Mouse (Mus musculus) left cerebral cortex, postnatal 36 days (tissue): Measurements from ENCODE around the gene Scn3b. TPM values are rescaled to one million over a fixed set of nuclear protein-coding genes. Genes with fewer than 3 reads are reported as not detected.

Experiments used
- DNase-seq, 2 experiments: peaks; one replicate each; pipeline ENCODE4 v3.0.0; 2021 to 2022; ENCODE audit warnings: low spot score in 2 of 2, mixed read lengths in 1 of 2
- intact Hi-C: fragments of 180-260 bp; cut with DNase I; formaldehyde crosslinking; loops from one replicate; pipeline ENCODE4 v1.15.1; 2025
- total RNA-seq, 2 experiments: library from RNA; stranded (reverse); gene quantifications; 2 replicates each; pipeline ENCODE4 v1.2.3; 2021

Gene Scn3b
- total RNA-seq, 2 experiments from 2014 or later: 103 to 113 TPM

DNA sequence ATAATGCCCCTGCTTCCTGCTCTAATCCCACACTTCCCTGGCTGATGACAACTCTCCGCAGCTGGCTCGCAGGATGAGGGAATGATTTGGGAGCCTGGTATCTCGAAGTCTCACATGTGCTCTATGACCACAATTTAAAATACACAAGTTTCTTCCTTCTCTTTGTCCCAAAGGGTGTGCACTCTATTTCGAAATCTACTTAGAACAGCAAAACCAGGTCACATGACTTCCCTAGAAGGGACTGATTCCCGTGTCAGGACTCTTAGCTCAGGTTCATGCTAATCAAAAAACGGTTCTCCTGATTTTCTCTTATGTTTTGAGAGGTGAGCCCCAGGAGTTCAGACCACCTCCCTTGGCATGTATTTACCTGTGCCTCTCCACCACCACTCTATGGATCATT lies 5.1 kb upstream of the Scn3b start:
- intact Hi-C loops: no loop called here
- no peak for DNase-seq

DNA sequence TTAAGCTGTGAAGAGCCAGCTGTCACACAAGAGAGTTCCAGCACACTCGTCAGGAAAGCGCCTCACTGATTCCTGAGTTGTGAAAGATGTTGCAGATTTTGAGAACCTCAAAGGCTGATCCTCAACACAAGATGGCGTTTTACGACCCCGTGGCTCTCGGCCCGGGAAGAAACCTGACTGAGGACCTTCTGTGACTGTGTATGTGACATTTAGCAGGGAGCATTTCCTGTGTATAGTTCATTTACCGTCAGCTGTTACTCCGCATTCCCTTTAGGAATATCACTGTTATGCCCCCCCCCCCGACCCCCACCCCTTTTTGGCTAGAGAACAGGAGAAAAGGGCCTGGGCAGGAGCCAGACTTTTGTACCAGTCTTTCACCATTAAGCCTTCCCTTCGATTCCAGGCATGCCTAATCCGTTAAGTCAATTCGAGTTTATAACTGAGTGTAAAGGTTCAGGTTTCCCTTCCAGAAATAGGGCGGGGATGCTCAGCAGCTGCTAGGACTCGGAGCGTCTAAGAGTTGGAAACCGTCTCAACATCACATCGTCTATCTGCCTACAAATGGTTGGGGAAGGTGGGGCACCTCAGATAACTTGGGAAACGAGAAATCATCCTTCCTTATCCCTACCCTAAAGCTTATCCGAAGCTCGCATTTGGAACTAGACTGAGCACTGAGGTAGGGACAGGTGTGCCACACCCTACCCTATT lies 823 bp upstream of the Scn3b start:
- intact Hi-C loops: no loop called here
- DNase-seq: no peak

DNA sequence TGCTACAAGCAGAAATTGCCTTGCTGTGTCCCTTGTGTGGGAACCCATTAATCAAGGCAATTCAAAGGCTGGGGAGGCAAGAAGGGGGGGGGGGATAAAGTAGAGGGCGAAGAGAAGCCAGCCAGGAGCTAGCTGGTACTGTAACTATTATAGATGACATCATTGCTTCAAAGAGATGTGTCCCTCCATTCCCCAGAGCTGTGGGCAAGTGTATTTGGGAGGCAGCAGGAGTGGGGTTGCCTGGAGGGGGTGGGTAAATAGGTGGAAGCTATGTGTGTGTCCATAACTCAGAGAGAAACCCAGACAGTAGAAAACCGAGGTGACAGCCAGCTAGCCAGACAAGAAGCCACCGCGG lies 292 bp upstream of the Scn3b start:
- intact Hi-C loops: loop anchor here (1.0 kb wide), 2 partner anchors 21 to 27 kb away; no protein-coding TSS in a partner anchor
- no peak for DNase-seq

DNA sequence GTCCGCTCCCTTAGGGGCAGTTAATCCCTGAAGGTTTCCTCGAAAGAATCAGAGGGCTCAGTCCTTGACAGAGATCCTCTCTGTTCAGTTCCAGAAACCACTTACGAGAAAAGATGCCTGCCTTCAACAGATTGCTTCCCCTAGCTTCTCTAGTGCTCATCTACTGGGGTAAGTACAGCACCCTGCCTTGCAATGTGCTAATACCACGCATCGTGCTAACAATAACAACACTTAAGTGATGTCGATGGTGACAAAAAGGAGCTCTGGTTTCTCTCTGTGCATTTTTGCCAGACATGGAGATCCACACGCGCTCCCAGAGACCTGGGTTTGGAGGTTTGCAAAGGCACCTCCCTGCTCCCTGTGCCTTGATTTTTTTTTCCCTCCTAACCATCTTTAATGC lies 863 bp downstream of the Scn3b start:
- intact Hi-C loops: loop anchor here (1.0 to 5.0 kb wide), 3 partner anchors 23 to 48 kb away; no protein-coding TSS in a partner anchor
- DNase-seq: no peak

DNA sequence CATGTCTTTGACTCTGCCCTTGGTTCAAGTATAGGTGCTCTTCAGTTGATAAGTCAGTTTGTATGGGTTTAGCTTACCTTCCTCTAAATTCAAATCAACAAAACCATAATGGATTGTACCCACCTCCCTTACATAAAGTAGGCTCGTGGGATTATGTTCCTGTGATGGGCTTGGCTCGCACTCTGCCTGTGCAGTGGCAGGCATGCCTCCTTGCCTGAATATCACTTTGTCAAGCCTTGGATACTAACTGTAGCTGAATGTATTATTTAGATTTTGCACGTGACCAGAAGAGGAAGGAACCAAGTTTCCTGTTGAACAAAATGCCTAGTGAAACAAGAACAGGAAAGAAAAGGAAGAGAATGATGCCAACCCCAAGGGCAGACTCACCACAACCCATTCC lies 2.1 kb downstream of the Scn3b start:
- intact Hi-C loops: loop anchor here (5.0 kb wide), 1 partner anchor 49 kb away; no protein-coding TSS in a partner anchor
- DNase-seq: no peak

DNA sequence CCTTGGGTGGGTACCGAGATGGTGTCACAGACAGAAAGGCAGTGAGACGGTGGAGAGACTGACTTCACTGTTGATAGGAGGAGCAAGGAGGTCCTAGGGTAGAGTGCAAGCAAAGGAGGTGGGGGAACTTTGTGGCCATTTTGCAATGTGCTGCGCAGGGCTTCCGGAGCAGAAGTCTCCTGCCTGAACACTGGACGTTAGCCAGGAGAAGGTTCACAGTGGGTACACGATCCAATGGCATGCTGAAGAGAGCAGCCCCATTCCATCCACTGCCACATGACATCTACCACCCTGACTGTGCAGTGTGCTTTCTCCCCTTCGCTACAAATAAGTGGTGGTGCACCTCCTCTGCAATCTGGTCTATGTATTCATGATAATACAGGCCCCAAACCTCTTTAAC lies 3.8 kb downstream of the Scn3b start:
- intact Hi-C loops: loop anchor here (5.0 kb wide), 1 partner anchor 51 kb away; no protein-coding TSS in a partner anchor
- no peak for DNase-seq

DNA sequence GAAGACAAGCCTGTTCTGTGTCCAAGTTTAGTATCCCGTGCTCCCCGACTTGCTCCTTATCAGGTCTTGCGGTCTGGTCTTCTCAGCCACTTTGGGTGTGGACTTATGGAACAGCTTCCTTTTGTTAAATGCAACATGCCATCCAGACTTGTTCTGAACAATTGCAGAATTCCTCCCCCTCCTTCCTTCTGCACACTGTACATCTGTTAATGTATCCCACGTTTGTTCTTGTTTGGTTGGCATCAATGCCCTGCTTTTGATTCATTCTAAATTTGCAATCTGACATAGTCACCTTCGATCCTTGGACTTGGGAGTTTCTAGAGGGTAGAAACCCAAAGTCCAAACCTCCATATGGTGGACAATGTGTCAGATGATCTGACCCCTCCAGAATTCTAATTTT lies 6.9 kb downstream of the Scn3b start:
- no peak for DNase-seq
- intact Hi-C loops: no loop called here

DNA sequence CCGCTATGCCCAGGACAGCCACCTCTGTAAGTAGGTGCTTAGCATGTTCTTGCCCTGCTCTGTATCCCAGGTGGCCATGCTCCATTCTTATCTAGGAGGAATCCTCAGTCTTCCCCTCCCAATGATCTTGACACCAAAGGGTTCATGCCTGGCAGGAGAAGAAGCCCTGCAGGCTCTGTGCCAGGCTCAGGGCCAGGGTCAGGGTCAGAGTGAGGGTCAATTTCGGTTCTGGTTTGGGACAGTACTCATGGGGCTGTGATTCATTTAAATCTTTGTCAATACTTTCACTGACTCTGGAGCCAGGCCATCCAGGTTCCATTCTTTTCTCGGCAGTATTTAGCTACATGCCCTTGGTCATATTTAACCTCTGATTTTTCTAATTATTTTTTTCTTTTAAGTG lies 8.7 kb downstream of the Scn3b start:
- no peak for DNase-seq
- intact Hi-C loops: no loop called here

DNA sequence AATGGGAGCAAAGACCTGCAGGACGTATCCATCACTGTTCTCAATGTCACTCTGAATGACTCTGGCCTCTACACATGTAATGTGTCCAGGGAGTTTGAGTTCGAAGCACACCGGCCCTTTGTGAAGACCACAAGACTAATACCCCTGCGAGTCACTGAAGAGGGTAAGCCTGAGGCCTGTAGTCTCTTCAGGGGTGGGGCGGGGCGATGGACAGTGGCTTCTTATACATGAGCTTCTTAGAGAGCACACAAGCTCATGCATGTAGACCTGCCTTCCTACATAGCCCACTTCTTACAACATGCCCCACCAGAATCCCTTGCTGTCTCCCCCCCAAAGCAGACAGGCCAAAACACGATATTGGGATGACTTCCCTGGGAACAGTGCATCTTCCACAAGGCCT lies 10.4 kb downstream of the Scn3b start:
- DNase-seq: no peak

DNA sequence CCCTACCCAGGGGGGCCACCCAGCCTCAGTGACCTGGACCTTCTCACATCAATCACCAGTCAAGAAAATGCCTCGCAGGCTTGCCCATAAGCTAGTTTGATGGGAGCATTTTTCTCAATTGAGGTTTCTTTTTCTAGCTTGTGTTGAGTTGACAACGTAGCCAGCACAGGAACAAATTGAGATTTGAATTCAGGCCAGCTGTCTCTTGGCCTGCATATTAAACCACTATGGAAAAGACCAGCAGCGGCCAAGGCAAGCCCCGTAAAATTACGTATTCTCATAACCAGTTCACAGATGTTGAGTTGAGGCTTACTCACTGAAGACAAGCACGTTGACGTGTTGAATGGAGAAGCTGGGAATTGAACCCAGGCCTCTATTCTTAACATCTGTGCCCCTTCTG lies 14.0 kb downstream of the Scn3b start:
- DNase-seq: no peak
- intact Hi-C loops: no loop called here

More for the DNA sequence above, 10.4 kb downstream of the Scn3b start:
- intact Hi-C loops: no loop called here

DNA sequence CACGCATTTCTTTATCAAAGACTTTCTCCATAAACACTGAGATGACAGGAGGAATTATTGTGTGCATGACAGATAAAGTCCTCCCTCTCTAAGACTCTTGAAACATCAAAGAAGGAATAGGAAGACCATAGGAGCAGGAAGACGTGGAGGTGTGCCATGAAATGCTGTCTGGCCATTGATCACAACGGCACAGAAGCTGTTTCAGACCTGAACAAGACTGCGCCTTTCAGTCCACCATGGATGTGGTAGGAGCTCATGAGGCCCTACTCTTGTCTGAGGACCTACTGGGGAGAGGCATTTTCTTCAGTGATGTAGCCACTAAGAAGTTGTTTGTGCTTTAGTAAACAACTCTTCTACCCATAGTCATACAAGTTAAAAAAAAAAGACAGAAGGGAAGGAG lies 23.5 kb downstream of the Scn3b start:
- DNase-seq: no peak
- intact Hi-C loops: no loop called here

DNA sequence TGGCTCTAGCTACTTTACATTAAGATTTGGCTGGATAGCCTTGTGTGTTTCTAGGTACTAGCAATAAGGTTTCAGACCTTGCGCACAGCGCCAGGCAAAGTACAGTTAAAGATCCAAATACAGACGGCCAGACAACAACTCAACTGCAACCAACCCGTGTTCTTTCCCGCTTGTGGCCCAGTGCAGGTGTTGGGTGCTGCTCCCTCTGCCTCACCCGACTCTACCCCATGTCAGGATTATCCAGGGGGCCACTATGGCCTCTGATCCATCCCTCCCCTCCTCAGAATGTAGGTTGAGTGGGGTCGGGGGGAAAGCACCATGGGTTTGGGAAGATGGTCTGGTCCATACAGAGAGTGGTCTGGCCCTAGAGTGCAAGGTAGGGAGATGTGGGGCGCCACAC lies 24.3 kb downstream of the Scn3b start:
- intact Hi-C loops: no loop called here
- DNase-seq: no peak

DNA sequence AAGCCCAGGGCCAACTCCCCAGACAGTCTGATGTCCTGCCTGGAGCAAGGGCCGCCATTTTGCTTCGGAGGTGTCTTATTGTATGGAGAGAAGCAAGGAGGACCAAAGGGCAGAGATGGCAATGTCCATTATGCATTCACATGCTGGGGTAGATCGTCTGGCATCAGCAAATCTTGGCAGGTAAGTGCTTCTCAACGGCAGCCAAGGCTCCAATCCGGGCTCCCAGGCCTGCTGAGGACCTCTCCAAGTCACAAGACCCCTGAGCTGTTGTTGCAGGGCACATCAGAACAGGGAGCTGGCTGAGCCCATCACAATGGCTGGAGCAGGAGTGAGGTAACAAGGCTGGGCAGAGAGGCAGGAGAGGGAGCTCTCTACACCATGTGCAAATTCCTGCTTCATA lies 24.7 kb downstream of the Scn3b start:
- intact Hi-C loops: no loop called here
- no peak for DNase-seq

DNA sequence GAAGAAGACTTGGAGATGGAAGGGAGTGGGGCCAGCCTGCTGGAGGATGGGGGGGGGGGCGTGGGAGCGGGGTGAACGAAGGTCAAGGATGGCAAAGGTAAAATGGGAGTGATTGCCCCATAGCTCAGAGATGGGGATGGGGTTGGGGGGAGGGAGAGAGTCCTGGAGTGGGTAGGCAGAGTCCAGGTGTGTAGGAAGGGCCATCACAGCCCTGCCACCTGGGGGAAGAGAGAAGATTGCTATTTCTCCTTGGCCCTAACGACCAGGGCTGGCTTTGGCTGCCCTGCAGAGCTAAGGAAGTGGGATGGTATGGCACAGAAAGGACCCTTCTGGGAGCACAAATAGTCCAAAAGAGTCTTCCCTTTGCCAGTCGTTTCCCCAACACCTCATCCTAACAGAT lies 25.2 kb downstream of the Scn3b start:
- DNase-seq: no peak
- intact Hi-C loops: no loop called here

DNA sequence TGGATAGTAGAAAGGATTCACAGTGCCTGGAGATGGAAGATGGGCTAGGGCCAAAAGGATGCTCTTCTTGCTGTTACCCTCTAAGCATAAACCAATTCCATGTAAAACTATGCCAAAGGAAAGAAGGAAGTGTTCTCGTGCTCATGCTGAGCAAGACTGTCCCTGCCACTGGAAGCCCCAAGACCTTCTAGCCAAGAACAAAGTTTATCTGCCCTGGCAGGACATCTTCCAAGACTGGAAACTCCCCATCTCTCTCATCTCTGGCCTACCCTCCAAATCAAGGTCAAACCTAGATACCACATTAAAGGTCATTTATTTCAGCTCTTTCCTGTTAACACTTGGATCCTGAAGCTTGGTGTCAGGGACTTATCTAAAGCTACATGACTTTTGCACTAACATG lies 25.8 kb downstream of the Scn3b start:
- intact Hi-C loops: no loop called here
- no peak for DNase-seq

DNA sequence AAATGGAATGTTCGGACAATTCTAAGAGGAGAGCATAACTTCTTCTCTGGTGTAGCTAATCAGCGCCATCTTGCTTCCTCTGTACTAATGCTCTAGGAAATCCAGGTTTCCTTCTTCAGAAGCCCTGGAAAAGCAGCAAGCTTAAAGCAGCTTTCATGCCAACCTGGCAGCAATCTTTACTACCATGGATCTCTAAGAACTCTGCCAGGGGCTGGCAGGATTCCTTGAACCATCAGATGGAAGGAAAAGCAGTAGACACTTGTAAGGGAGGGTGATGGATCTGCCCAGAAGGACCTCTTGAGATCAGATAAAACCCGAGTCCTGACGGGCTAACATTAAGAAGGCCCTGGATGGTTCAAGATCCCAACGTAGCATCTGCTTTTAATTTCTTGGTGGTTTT lies 27.2 kb downstream of the Scn3b start:
- intact Hi-C loops: no loop called here
- DNase-seq: no peak

DNA sequence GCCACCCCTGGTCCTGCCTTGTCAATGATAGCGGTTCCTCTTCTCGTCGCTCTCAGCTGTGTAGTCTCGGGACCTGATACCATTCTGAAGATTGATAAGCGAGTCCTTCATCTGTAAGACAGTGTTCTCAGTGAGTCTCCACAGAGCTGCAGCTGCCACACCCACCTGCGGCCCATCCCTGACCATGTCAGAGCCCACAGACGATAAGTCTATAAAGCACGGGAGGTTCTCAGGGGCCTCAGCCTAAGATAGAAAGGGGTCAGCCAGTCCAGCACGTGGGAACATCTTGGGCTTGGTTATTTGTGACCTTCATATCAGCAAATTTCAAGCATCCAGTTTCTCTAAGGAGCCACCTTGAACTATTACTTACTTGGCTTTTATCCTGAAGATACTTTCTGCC lies 29.0 kb downstream of the Scn3b start:
- DNase-seq: no peak
- intact Hi-C loops: no loop called here

DNA sequence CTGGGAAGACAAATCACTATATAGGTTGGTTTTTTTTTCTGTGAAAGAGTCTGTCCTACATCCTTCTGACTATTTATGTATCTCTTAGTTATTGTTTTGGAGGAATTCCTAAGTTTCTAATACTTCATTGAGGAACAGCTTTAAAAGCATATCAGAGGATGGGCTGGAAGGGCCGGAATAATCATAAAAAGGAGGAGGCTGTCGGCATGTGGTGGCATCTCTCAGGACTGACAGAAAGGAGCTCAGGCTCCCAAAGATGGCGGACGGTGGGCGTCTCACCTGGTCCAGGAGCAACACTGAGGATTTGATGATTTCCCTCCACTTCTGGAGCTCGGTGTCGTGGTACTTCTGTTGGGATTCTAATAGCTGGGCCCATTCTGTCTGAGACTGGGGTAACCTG lies 30.3 kb downstream of the Scn3b start:
- intact Hi-C loops: no loop called here
- no peak for DNase-seq

DNA sequence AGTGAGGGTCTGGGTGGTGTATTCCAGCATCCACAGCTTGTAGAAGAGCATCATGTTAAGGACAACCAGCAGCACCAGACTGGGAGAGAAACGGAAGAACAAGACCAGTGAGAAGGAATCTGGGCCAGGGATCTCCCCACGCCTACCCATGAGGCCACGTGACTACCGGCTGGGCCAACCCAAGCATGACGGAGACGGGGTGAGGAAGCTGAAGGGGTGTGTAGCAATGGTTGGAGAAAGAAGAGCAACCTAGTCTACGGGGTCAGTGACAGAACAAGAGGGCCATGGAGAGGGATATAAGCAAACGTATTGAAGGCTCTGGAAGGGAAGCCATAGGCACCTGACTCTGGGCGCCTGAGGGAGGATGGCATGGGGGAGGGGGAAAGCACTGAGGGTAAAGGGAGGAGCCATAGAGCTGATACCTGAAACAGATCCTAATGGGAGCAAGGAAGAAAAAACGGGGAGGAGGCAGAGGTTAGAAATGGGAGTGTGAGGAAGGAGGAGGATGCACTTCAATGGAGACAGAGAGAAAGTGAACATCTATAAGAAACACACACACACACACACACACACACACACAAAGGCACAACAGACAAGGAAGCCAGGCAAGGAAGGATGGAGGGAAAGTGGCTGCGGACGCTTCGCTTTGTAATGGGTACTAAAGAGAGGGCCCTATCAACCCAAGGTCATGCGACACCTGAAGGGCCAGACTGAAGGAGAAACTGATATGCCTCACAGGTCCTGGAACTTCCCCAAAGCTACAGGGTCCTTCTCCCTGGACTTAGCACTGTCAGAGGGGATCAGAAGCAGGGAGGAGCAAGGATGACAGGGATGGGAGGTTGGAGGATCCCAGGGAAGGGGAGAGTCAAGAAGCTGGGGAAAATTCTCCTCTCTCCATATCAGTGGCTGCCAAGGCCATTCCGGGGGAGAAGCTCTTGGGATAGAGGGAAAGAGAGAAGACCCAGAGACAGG lies 31.3 kb downstream of the Scn3b start:
- DNase-seq: no peak
- intact Hi-C loops: no loop called here

DNA sequence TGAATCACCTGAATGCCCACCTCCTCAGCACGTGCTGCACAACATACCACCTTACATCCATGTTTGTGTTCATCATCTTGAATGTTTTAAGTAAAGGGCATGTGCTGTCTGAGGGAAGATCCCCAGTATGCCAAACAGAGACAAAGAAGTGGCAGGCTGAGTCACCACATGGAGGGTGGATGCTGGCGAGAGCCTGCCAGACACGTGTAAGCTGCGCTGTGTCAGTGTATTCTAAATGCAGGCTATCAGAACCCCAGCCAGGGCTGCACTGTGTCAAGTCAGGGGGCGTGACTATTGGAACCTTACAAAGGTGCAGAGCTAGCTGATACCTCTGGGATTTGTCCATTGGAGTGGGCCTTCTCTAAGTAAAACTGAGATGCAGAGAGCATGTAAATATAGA lies 32.5 kb downstream of the Scn3b start:
- intact Hi-C loops: no loop called here
- no peak for DNase-seq

DNA sequence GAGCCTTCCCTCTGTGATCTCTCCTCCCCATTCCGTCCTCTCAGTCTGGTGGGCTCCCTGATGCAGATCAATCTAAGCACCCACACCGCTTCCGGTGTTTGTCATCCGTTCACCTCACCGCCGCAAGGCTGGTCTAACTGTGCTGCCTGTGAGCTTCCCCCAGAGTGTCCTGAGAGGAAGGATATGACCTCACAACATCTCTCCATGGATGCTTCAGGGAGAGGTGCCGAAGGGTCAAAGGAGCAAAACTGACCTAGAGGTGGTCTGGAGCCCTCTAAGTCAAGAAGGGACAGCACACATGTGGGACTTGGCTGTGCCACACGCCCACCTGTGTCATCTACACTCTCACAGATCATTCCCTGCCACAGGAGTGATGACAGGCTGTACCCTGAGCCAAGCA lies 33.4 kb downstream of the Scn3b start:
- no peak for DNase-seq
- intact Hi-C loops: no loop called here
